Mouse (Mus musculus) megakaryocyte, embryonic 14.5 days (primary cell): Measurements from ENCODE around the gene Rmnd5b.

Source experiments
- FLI1 ChIP-seq: IDR thresholded peaks from 2 replicates; pipeline ENCODE4 v1.6.1; 2012; ENCODE audit warnings: low read length, inconsistent platforms, mixed read lengths
- GATA1 ChIP-seq: IDR thresholded peaks from 3 replicates; pipeline ENCODE4 v1.6.1; 2012; ENCODE audit warnings: mixed read lengths, low read length, inconsistent platforms, borderline replicate concordance

GRCm38 (mm10) chr11:51675386-51675785 lies 39.7 kb upstream of the Rmnd5b start:
- TF ChIP-seq GATA1 (no peak), FLI1 (no peak)
